Mouse (Mus musculus): Measurements from ENCODE around the gene Adamtsl4.
"Not testable (repeated sequence)": the region's sequence is repeated elsewhere in the genome, so short reads cannot be mapped to it uniquely, and the experiment has no call there.

DNA sequence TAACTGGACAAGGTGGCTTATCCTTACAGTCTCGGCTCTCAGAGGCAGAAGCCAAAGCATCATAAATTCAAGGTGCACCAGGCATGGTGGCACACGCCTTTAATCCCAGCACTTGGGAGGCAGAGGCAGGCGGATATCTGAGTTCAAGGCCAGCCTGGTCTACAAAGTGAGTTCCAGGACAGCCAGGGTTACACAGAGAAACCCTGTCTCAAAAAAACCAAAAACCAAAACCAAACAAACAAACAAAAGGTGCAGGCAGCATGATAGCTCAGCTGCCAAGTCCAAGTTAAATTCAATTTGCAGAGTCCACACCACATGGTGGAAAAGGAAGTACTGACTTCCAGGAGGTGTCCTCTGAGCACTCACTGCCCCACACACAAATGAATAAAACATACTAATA is 33.3 kb downstream of the Adamtsl4 start:
- not testable (repeated sequence) for TF ChIP-seq CTCF, EP300 (IDR thresholded peaks at IDR 0.05; ENCODE audit: low read depth)
